Mouse (Mus musculus) heart, embryonic 16.5 days (tissue): ENCODE data around the gene Golm1. TPM values are rescaled to one million over a fixed set of nuclear protein-coding genes. Genes with fewer than 3 reads are reported as not detected.
A peak's percentile ranks its signal among the peaks of the same experiment; 100 is the strongest.

ENCODE experiments used
- ATAC-seq: fragments of 200-750 bp; cut with Nextera tagmentation; replicated peaks from 2 replicates; pipeline ENCODE4 v1.8.0; 2017; ENCODE audit warnings: moderate number of reproducible peaks; ENCODE audit not compliant: insufficient read depth, low FRiP score; ENCODE audit errors: extremely low read depth
- H3K27ac ChIP-seq: fragments of 300-500 bp; sonication (generic); 2 replicates; pipeline ENCODE4 v1.5.1; 2014; ENCODE audit warnings: mild to moderate bottlenecking, low read length, control low read depth, moderate library complexity
- H3K27me3 ChIP-seq: fragments of 300-500 bp; sonication (generic); 2 replicates; pipeline ENCODE4 v1.6.1; 2014; ENCODE audit warnings: low read length, mixed read lengths; ENCODE audit not compliant: control insufficient read depth, insufficient read depth
- H3K36me3 ChIP-seq: fragments of 300-500 bp; sonication (generic); 2 replicates; pipeline ENCODE4 v1.6.1; 2014; ENCODE audit not compliant: control insufficient read depth, insufficient read depth
- H3K4me1 ChIP-seq: fragments of 300-500 bp; sonication (generic); 2 replicates; pipeline ENCODE4 v1.6.1; 2014; ENCODE audit warnings: low read length, mixed read lengths; ENCODE audit not compliant: control insufficient read depth, insufficient read depth
- H3K4me2 ChIP-seq: fragments of 300-500 bp; sonication (generic); 2 replicates; pipeline ENCODE4 v1.6.1; 2014; ENCODE audit warnings: low read depth, mild to moderate bottlenecking, control low read depth, low read length
- H3K4me3 ChIP-seq: fragments of 300-500 bp; sonication (generic); 2 replicates; pipeline ENCODE4 v1.5.1; 2014; ENCODE audit warnings: mild to moderate bottlenecking, control low read depth, low read length
- H3K9ac ChIP-seq: fragments of 300-500 bp; sonication (generic); 2 replicates; pipeline ENCODE4 v1.6.1; 2014; ENCODE audit warnings: low read length, control low read depth
- H3K9me3 ChIP-seq: fragments of 300-500 bp; sonication (generic); replicated peaks from 2 replicates; pipeline ENCODE4 v1.6.1; 2016; ENCODE audit warnings: low read length; ENCODE audit not compliant: control insufficient read depth
- WGBS: fragments of 180-500 bp; shearing (Covaris S2); extraction: QIAGEN DNeasy Blood & Tissue Kit; methylation state at CpG from one replicate; pipeline ENCODE4 v1.1.7; 2014; 5-methylcytosine and 5-hydroxymethylcytosine counted together
- polyA plus RNA-seq: library from polyadenylated mRNA; unstranded; fragments of >200 nt; fragmentation: Nextera tagmentation; extraction: Ambion mirVana; gene quantifications from 2 replicates; pipeline ENCODE4 v1.2.1, GENCODE M21; 2015

The Golm1 gene
- polyA plus RNA-seq, 1 experiment from 2014 or later, result 39.2 TPM

DNA sequence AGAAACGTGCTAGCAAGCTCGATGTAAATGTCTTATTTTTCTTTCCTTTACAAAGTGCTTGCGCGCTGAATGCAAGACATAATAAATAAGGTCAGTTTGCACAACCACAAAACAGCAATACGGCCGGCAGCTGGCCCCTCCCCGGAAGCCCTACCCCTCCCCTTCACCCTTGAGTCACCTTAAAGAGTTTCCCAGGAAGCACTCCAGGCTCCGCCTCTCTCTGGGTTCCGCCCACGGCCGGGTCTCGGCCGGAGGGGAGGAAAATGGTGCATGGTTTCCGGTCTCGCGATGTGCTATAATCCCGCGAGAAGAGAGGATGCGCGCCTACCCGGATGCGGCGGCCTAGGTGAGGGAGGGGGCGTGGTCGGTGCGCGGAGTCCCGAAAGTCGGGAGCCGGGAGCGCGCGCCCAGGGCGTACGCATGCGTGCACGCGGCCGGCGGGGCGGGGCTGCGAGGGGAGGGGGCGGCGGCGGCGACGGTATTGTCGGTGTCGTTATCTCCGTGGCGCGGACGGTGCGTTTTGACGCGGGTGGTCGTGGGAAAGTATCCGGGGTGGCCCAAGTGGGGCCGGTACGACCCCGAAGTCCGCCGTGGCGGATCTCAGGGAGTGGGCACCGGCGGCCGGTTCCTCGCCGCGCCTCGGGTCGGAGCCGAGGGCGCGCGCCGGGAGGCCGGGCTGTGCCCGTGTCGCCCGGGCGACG, 90.5 kb downstream of the Golm1 start, which contains the start of the genes Agtpbp1 and Naa35:
Gene Agtpbp1 (minus strand): TSS at position 281 of the 701 bp plus-strand sequence.
Gene Naa35 (plus strand): TSS at position 313 of the 701 bp plus-strand sequence.
- WGBS, result under 1% methylated on average over 67 of the region's 83 CpGs
- H3K4me1 ChIP-seq, result peaks cover 21% of the 10 kb centered on the region
- H3K36me3 ChIP-seq, result peaks cover 12% of the 10 kb centered on the region
- no peaks in the 10 kb centered on the region for H3K9me3 ChIP-seq
- H3K4me3 ChIP-seq, result peak within 1 kb of the TSS; percentile 85
- H3K27ac ChIP-seq, result peak within 1 kb of the TSS; percentile 87
- H3K9ac ChIP-seq, result peak within 1 kb of the TSS; percentile 87
- no peaks in the 10 kb centered on the region for H3K27me3 ChIP-seq
- H3K4me2 ChIP-seq, result peak within 1 kb of the TSS; percentile 96
- ATAC-seq, result peak; percentile 98

Other genes with a start within 250 kb of the Golm1 start
- 12.1 and 12.5 TPM in 2 replicates for gene Agtpbp1, start 90.6 kb downstream of the Golm1 start, polyA plus RNA-seq
- gene Naa35, start 90.6 kb downstream of the Golm1 start, polyA plus RNA-seq, result 77.0 and 84.4 TPM in 2 replicates
- not detected in 2 replicates for gene 4921517D22Rik, start 18.3 kb upstream of the Golm1 start, polyA plus RNA-seq
- not detected in 2 replicates for gene Spata31d1a, start 34.5 kb upstream of the Golm1 start, polyA plus RNA-seq
- gene Spata31d1b, start 36.5 kb upstream of the Golm1 start, polyA plus RNA-seq, result not detected in 2 replicates
- gene Spata31d1d, start 55.9 kb upstream of the Golm1 start, polyA plus RNA-seq, result not detected in 2 replicates
- not detected in 2 replicates for gene 1700014D04Rik, start 70.9 kb upstream of the Golm1 start, polyA plus RNA-seq
- gene Isca1, start 94.0 kb upstream of the Golm1 start, polyA plus RNA-seq, result 260 and 284 TPM in 2 replicates
- not detected in 2 replicates for gene Gm49354, start 106.4 kb upstream of the Golm1 start, polyA plus RNA-seq
- 32.7 and 36.8 TPM in 2 replicates for gene Tut7, start 147.3 kb upstream of the Golm1 start, polyA plus RNA-seq